Mouse (Mus musculus) heart, embryonic 10.5 days (tissue): ENCODE data around the gene Enoph1. TPM values are rescaled to one million over a fixed set of nuclear protein-coding genes. Genes with fewer than 3 reads are reported as not detected.

Experiments used
- DNase-seq: peaks from one replicate; pipeline ENCODE4 v3.0.0-alpha.2; 2017; ENCODE audit warnings: low spot score
- H3K27ac ChIP-seq: fragments of 300-500 bp; sonication (generic); 2 replicates; pipeline ENCODE4 v1.5.1; 2016; ENCODE audit warnings: mild to moderate bottlenecking
- H3K27me3 ChIP-seq: fragments of 300-500 bp; sonication (generic); 2 replicates; pipeline ENCODE4 v1.6.1; 2016; ENCODE audit warnings: mild to moderate bottlenecking; ENCODE audit not compliant: poor library complexity, insufficient read depth, severe bottlenecking
- H3K36me3 ChIP-seq: fragments of 300-500 bp; sonication (generic); 2 replicates; pipeline ENCODE4 v1.6.1; 2016; ENCODE audit warnings: mild to moderate bottlenecking, moderate library complexity
- H3K4me1 ChIP-seq: fragments of 300-500 bp; sonication (generic); 2 replicates; pipeline ENCODE4 v1.6.1; 2016; ENCODE audit warnings: mild to moderate bottlenecking
- H3K4me3 ChIP-seq: fragments of 300-500 bp; sonication (generic); 2 replicates; pipeline ENCODE4 v1.5.1; 2016; ENCODE audit warnings: mild to moderate bottlenecking, moderate library complexity
- H3K9me3 ChIP-seq: fragments of 300-500 bp; sonication (generic); 2 replicates; pipeline ENCODE4 v1.6.1; 2016; ENCODE audit warnings: mild to moderate bottlenecking, moderate library complexity
- WGBS: fragments of 180-500 bp; shearing (Covaris S2); methylation state at CpG from one replicate; pipeline ENCODE4 v1.1.7; 2016; 5-methylcytosine and 5-hydroxymethylcytosine counted together
- polyA plus RNA-seq: library from polyadenylated mRNA; unstranded; fragments of >200 nt; fragmentation: Nextera tagmentation; extraction: Ambion mirVana; gene quantifications from 2 replicates; pipeline ENCODE4 v1.2.1, GENCODE M21; 2016

Enoph1 gene
- polyA plus RNA-seq, 1 experiment from 2014 or later, result 46.5 TPM

DNA sequence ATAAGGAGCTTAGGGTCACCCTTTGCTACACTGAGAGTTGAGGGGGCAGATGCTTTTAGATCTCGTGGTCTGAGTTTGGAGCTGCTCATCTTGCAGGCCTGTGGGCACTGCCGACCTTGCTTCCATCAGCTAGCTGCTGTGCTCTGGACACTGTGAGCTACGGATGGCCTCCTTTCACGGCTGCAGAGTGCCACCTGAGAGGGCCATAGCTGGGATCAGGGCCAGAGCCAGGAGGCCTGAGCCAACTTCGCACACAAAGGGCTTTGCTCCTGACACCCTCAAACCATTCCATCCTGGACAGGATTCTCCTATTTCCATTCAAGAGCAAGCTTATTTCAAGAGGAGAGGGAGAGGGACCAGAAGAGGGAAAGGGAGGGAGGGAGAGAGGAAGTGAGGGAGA is 15.4 kb upstream of the Enoph1 start:
- H3K36me3 ChIP-seq, result no peaks in the 10 kb centered on the region
- 77% methylated on average over 5 of the region's 5 CpGs for WGBS
- DNase-seq, result no peak
- no peak overlapping the region for H3K27ac ChIP-seq
- H3K9me3 ChIP-seq, result 0 out of 2 replicates have a peak, but pooled peaks cover 3% of the 10 kb centered on the region
- no peak overlapping the region for H3K4me3 ChIP-seq
- H3K4me1 ChIP-seq, result no peaks in the 10 kb centered on the region
- H3K27me3 ChIP-seq, result no peaks in the 10 kb centered on the region

DNA sequence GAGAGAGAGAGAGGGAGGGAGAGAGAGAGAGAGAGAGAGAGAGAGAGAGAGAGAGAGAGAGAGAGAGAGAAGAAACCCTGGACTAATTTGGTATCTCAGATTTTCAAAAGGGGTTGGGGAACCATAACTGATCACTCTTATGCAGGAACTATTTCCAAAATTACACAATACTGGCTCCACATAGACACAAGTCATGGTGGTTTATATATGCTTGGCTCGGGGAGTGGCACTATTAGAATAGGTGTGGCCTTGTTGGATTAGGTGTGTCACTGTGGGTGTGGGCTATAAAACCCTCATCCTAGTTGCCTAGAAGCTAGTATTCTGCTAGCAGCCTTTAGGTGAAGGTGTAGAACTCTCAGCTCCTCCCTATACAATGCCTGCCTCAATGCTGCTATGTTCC is 14.9 kb upstream of the Enoph1 start:
- WGBS, result 85% methylated on average over 1 of the region's 1 CpGs

DNA sequence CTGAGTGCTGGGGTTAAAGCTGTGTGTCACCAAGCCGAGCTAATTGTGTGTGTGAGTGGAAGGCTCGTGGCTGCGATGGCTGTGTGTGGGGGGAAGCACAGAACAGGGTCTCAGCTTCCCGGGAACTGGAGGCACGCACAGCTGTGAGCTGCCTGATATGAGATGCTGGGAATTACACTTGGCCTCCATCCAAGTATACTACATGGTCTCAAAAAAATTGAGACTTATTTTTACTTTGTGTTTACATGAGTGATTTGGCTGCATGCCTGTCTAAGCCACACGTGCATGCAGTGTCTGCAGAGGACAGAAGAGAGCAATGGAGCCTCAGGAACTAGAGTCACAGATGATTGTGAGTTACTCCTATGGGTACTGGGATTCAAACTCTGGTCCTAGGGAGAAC is 9.7 kb upstream of the Enoph1 start:
- H3K36me3 ChIP-seq, result peaks cover 37% of the 10 kb centered on the region
- 49% methylated on average over 6 of the region's 6 CpGs for WGBS
- H3K9me3 ChIP-seq, result no peaks in the 10 kb centered on the region
- H3K4me1 ChIP-seq, result peaks cover 3% of the 10 kb centered on the region; the same call in 1 of the 2 replicates
- H3K27ac ChIP-seq, result no peak overlapping the region
- no peak for DNase-seq
- no peak overlapping the region for H3K4me3 ChIP-seq
- H3K27me3 ChIP-seq, result no peaks in the 10 kb centered on the region

More for the DNA sequence above, 14.9 kb upstream of the Enoph1 start:
- H3K4me3 ChIP-seq, result no peak overlapping the region
- H3K36me3 ChIP-seq, result no peaks in the 10 kb centered on the region
- no peaks in the 10 kb centered on the region for H3K4me1 ChIP-seq
- DNase-seq, result no peak
- no peaks in the 10 kb centered on the region for H3K27me3 ChIP-seq
- 0 out of 2 replicates have a peak, but pooled peaks cover 3% of the 10 kb centered on the region for H3K9me3 ChIP-seq
- H3K27ac ChIP-seq, result no peak overlapping the region

DNA sequence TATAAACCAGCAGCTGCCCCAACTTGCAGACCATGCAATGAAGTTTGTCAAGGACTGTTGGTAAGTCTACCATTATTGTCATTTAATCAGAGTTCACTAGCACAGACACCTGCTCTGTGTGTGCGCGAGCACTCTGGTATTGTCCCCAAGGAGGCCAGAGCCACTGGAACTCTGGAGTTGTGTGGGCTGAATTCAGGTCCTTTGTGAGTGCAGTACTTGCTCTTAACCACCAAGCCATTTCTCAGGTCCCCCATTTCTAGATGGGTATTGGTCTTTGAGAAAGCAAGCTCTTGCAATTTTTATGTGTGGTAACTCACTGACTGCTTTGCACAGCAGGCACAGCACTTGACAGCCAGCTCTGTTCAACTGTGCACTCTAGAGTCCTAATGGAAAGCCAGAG is 7.7 kb upstream of the Enoph1 start:
- DNase-seq, result no peak
- H3K4me3 ChIP-seq, result no peak overlapping the region
- no peaks in the 10 kb centered on the region for H3K9me3 ChIP-seq
- H3K4me1 ChIP-seq, result peaks cover 11% of the 10 kb centered on the region
- WGBS, result 86% methylated on average over 2 of the region's 2 CpGs
- peaks cover 57% of the 10 kb centered on the region for H3K36me3 ChIP-seq
- no peak overlapping the region for H3K27ac ChIP-seq
- no peaks in the 10 kb centered on the region for H3K27me3 ChIP-seq

DNA sequence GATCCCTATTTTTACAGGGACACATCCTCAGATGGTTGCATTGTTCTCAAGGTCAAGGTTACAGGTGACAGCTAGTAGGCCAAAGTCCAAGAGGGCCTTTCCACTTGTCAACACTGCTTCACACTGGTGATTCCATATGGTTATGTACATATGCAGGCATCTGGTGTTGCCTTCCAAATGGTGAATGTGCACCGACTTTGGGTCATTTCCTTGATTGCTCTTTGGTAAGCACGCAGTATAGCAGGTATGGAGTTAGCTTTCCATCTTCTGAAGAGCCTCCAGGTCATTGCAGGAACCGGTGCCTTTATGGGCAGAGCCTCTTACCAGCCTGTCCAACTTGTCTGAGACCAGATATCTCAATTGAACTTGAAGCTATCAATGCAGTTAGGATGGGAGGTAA is 7.1 kb upstream of the Enoph1 start:
- no peak overlapping the region for H3K4me3 ChIP-seq
- no peak for DNase-seq
- H3K36me3 ChIP-seq, result peaks cover 62% of the 10 kb centered on the region
- no peaks in the 10 kb centered on the region for H3K9me3 ChIP-seq
- H3K4me1 ChIP-seq, result peaks cover 14% of the 10 kb centered on the region
- H3K27me3 ChIP-seq, result no peaks in the 10 kb centered on the region
- no peak overlapping the region for H3K27ac ChIP-seq
- WGBS, result 80% methylated on average over 3 of the region's 3 CpGs

DNA sequence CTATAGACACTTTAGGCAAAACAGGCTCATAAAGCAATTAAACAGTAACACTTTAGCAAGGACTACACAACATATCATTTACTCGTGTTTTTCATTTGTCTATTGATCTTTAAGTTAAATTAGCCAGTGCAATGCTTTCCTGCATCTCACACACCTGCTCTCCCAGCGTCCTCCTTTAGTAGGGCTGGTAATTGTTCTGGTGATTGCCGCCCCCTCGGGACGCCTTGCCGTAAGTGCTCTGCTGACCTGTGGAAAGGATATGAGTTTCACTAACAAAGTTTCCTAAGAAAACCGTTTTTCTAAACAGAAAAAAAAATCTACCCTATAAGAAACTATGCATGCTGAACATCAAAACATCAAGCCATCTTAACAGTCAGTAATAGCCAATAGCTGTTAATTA is 3.8 kb upstream of the Enoph1 start:
- H3K36me3 ChIP-seq, result peaks cover 62% of the 10 kb centered on the region
- 68% methylated on average over 7 of the region's 7 CpGs for WGBS
- peaks cover 18% of the 10 kb centered on the region for H3K4me1 ChIP-seq
- H3K27me3 ChIP-seq, result no peaks in the 10 kb centered on the region
- H3K4me3 ChIP-seq, result 0 out of 2 replicates have a peak overlapping the region, but pooled peaks have one; percentile 98
- H3K27ac ChIP-seq, result no peak overlapping the region
- no peak for DNase-seq
- no peaks in the 10 kb centered on the region for H3K9me3 ChIP-seq

DNA sequence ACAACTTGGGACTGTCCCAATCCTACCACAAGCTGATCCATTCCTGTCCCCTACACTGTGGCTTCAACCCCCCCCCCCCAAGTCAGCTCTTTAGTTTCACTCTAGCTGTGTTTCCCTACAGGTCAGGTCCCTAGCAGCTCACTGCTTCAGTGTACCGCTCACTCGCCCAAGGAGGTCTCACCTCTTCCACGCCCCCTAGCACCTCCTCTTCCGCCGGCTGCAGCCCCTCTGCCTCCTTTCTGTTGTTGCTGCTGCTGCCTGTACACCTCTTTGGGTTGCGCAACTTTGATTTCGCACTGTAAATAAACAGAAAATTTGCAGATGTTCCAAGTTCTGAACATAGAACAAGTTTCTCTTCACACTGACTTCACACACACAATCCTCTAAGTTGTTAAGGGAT is 3.1 kb upstream of the Enoph1 start:
- Histone ChIP-seq H3K27me3 (no peaks in the 10 kb centered on the region), H3K9me3 (no peaks in the 10 kb centered on the region), H3K36me3 (peaks cover 59% of the 10 kb centered on the region), H3K4me3 (peak overlapping the region; percentile 98), H3K27ac (no peak overlapping the region; the same call in 1 of the 2 replicates), H3K4me1 (peaks cover 22% of the 10 kb centered on the region)
- WGBS, result 34% methylated on average over 7 of the region's 7 CpGs
- DNase-seq, result no peak

DNA sequence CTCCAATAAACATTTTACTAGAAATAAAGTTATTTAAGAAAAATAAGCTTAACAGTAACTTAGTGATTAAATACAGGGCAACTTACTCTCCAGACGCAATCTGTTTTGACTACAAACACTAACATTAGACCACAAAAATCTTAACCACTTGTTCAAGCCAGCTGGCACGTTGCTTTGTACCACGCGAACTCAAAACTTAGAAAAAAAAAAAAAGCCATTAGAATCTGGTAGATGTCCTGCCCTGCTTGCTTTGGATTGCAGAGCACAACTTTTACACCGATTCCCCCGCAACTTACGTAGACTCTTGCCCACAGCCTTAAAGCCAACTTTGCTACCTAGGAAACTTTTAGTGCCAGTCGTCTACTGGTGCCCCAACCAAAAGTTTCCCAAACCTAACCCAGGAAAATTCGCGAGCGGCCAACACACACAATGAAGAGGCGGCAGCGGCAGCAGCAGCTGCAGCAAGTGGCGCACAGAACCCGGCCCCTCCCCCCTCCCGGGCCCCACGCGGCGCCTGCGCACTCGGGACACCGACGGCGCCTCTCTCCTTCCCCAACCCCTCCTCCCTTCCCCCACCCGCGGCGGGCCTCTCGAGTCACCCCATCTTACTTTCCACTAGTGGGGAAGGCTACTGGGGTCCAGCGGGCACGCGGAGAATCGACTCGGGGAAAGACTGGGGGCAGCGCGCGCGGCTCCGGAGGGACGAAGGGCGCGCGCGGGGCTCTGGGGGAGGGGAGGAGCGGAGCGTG is 1.6 kb upstream of the Enoph1 start:
- Histone ChIP-seq H3K27ac (peak overlapping the region; percentile 99), H3K9me3 (no peaks in the 10 kb centered on the region), H3K36me3 (peaks cover 54% of the 10 kb centered on the region), H3K4me3 (peak overlapping the region; percentile 98), H3K27me3 (no peaks in the 10 kb centered on the region), H3K4me1 (peaks cover 19% of the 10 kb centered on the region)
- 1% methylated on average over 44 of the region's 45 CpGs for WGBS
- peak; percentile 94 for DNase-seq

DNA sequence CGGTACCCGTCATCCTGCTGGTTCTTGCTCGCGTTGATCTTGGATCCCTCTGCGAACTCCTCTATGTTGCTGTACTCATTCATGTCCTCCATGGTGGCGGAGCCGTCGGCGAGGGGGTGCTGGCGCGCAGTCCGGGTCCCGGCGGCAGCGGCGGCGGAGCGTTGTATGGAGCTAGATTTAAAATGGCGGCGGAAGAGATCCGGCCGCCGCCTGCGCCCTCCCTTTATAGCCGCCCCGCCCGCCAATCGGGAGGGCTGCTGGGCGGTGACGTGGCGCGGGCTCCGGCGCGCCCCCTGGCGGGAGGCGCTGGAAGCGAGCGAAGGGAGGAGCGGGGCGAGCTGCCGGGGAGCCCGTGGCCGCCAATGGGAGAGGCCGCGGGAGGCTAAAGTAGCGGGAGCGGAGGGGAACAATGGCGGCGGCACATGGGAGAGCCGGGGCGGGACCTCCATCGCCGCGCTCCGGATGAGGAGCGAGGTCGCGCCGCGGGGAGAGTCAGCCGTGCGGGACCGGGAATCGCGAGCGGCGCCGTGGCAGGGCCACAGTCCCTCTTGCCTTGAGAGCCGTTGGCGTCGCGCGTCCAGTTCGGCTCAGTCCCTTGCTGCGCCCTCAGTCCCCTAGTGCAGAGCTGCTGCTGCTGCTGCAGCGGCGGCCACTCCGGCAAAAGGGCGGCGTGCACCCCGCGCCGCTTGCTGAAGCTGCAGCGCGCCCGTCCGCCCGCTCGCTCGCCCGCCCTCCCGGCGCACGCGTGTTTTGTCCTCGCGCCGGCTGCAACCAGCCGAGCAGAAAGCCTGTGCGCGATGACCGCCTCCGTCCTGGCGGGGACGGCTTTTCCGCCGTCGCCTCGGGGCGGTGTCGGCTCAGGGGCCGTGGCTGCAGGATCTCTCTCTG is 827 bp upstream of the Enoph1 start:
- no peaks in the 10 kb centered on the region for H3K27me3 ChIP-seq
- H3K36me3 ChIP-seq, result peaks cover 48% of the 10 kb centered on the region
- peak overlapping the region; percentile 98 for H3K4me3 ChIP-seq
- no peaks in the 10 kb centered on the region for H3K9me3 ChIP-seq
- peak; percentile 95 for DNase-seq
- H3K4me1 ChIP-seq, result peaks cover 24% of the 10 kb centered on the region
- WGBS, result under 1% methylated on average over 101 of the region's 113 CpGs
- peak overlapping the region; percentile 99 for H3K27ac ChIP-seq

DNA sequence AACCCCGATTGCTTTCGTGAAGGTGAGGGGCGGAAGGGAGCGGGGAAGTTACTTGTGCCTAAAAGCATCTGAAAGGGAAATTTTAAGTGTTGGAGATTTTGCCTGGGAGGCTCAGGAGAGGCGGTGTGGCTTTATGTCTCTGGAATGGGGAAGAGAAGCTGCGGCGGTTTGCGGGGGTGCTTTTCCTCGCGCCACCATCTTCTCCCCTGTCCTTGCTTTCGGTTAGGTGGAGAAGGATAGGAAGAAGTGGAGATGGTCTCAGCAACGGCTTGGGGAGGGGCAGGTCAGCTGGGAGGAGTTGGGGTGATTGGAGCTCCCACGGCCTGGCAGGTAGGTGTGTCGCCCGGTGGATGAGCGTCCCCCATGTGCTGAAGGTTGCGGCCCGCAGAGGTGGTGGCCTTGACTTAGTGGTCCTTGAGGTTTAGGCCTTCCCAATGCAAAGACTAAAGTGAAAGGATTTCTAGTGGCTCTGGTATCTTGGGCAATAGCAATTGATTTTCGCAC is 548 bp downstream of the Enoph1 start:
- Histone ChIP-seq H3K4me1 (peaks cover 24% of the 10 kb centered on the region), H3K9me3 (no peaks in the 10 kb centered on the region), H3K27me3 (no peaks in the 10 kb centered on the region), H3K4me3 (peak overlapping the region; percentile 98), H3K36me3 (peaks cover 34% of the 10 kb centered on the region), H3K27ac (peak overlapping the region; percentile 99)
- DNase-seq, result no peak
- under 1% methylated on average over 19 of the region's 19 CpGs for WGBS

DNA sequence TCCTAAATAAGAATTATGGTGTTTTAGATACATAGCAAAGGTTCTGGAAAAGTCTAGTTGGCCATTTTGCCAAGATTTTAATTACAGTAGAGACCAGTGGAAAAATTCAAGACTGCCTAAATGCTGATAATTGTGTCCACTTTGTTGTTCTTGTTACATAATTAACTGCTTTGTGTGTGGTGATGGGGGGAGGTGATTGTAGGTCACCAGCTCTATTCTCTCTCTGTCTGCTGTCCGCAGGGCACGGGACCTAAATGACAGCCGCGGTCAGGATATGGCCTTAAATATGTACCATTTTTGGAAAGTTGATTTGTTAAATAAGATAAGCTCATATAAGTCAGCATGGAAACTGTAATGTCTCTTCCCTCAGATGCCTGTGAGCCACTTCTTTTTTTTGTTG is 1.5 kb downstream of the Enoph1 start:
- H3K36me3 ChIP-seq, result peaks cover 25% of the 10 kb centered on the region
- no peaks in the 10 kb centered on the region for H3K9me3 ChIP-seq
- no peak overlapping the region for H3K27ac ChIP-seq
- H3K4me3 ChIP-seq, result peak overlapping the region; percentile 98; the same call in 1 of the 2 replicates
- no peak for DNase-seq
- WGBS, result 84% methylated on average over 4 of the region's 4 CpGs
- no peaks in the 10 kb centered on the region for H3K27me3 ChIP-seq
- peaks cover 26% of the 10 kb centered on the region for H3K4me1 ChIP-seq

DNA sequence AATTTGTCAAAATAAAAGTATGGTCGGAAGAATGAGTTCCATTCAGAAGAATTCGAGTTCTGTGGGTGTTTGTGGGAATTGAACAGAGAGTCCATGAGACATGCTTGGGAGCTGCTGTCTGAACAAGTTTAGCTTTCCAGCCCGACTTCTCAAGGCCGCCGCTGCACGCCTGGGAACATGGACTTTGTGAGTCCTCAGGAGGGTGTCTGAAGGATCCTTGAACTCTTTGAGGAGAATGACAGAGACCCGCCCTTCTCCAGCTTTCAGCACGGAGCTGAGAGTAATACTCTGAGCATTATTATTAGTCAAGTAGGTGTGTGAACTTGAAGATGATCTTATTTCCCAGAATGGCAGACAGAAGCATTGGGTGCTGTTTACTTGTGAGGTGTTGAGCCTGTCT is 2.7 kb downstream of the Enoph1 start:
- no peaks in the 10 kb centered on the region for H3K27me3 ChIP-seq
- H3K36me3 ChIP-seq, result peaks cover 14% of the 10 kb centered on the region
- DNase-seq, result no peak
- peaks cover 29% of the 10 kb centered on the region for H3K4me1 ChIP-seq
- no peak overlapping the region for H3K4me3 ChIP-seq
- H3K9me3 ChIP-seq, result no peaks in the 10 kb centered on the region
- H3K27ac ChIP-seq, result no peak overlapping the region
- whole genome bisulfite sequencing, result 93% methylated on average over 8 of the region's 8 CpGs

DNA sequence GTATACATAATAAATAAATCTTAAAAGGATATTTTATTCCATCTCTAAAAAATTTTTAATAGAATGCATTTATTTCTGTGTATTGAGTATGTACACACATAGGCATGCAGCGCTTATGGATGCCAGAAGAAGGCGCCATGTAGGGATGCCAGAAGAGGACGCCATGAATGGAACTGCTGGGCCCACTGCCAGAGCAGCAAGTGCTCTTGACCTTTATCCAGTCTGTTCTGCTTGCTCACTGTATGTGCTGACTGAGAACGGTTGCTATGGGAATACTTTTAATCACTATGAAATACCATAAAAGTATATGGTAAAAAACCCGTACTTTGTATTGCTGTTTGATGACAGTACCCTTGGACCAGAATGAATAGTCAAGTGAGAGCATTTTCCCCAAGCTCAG is 3.6 kb downstream of the Enoph1 start:
- 87% methylated on average over 5 of the region's 5 CpGs for WGBS

More for the DNA sequence above, 3.6 kb downstream of the Enoph1 start:
- no peaks in the 10 kb centered on the region for H3K27me3 ChIP-seq
- peaks cover 36% of the 10 kb centered on the region for H3K4me1 ChIP-seq
- peaks cover 12% of the 10 kb centered on the region; the same call in 1 of the 2 replicates for H3K36me3 ChIP-seq
- no peak for DNase-seq
- H3K27ac ChIP-seq, result no peak overlapping the region
- no peak overlapping the region for H3K4me3 ChIP-seq
- no peaks in the 10 kb centered on the region for H3K9me3 ChIP-seq
